Mouse (Mus musculus) erythroblast, embryonic 14.5 days (primary cell): ENCODE measurements at regions not wholly inside any gene's neighbourhood (a gene's known extent, or its start where the extent isn't known, plus 50 kb on each side); places are given as distances from the start of the nearest gene placed in this dataset.

Experiments used
- GATA1 ChIP-seq: IDR thresholded peaks from 2 replicates; pipeline ENCODE4 v1.6.1; 2012; ENCODE audit warnings: low read length, inconsistent platforms, mixed read lengths
- TAL1 ChIP-seq: IDR thresholded peaks from 3 replicates; pipeline ENCODE4 v1.6.1; 2012; ENCODE audit warnings: low read length, inconsistent platforms, mixed read lengths

GRCm38 (mm10) chr3:120883650-120884049 lies 287.8 kb downstream of the Rwdd3 start:
- no peak for TF ChIP-seq GATA1
- TF ChIP-seq TAL1, result no peak
